Mouse (Mus musculus) gastrocnemius, postnatal 14 days (tissue): ENCODE data around the gene Grm1. TPM values are rescaled to one million over a fixed set of nuclear protein-coding genes. Genes with fewer than 3 reads are reported as not detected.
"Not testable (repeated sequence)": the region's sequence is repeated elsewhere in the genome, so short reads cannot be mapped to it uniquely, and the experiment has no call there.

ENCODE experiments used
- DNase-seq: peaks from one replicate; pipeline ENCODE4 v3.0.0; 2021; ENCODE audit warnings: mixed read lengths
- intact Hi-C: fragments of 180-260 bp; cut with DNase I; formaldehyde crosslinking; loops from one replicate; pipeline ENCODE4 v1.15.1; 2025; ENCODE audit warnings: low total_unique reads
- long read RNA-seq, 2 experiments: library from polyadenylated mRNA; stranded (forward); transcript quantifications; one replicate each; pipeline ENCODE4 v2.0.0; 2021
- total RNA-seq, 2 experiments: library from RNA; stranded (reverse); gene quantifications; 2 replicates each; pipeline ENCODE4 v1.2.3; 2021

Grm1 gene
- under 1 TPM in 1 of 2 experiments, not detected in 1; 0.04 TPM for total RNA-seq
- long read RNA-seq, experiment 1 = 0 reads
- long read RNA-seq, experiment 2 = 0 reads

DNA sequence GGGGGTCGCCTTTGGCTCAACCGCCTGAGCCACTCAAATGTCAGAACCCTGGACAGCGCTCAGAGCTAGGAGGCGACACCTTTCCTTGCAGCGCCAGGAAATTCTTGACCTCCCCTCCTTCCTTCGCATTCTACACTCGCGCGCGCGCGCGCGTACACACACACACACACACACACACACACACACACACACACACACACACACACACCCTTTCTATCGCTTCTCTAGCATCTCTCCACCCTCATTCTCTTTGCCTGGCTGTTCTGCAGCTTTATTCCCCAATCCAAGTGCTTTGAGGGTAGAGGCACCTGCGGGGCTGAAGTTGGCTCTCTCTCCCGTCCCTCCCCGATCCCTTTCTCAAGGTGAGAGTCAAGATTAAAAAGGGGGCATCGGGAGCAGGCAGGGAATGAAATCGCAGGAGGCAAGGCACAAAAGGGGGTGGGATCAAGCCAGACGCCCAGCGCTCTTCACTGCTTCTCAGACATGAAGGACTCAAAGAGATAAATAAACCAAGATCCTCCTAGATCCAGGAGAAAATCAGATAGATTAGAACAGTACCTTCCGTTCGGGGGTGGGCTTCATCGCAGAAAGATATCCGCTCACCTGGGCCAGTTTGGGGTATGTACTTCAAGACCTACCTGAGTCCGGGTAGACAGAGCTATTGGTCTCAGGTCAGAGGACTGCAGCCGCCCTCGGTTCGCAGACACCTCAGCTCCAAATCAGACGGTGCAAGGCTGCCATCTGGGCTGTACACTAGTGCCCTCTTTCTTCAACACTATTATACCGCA is at the start of gene Grm1:
Gene Grm1 (minus strand): TSS at position 746 of the 788 bp plus-strand sequence.
- intact Hi-C loops = no loop called here
- DNase-seq = no peak

DNA sequence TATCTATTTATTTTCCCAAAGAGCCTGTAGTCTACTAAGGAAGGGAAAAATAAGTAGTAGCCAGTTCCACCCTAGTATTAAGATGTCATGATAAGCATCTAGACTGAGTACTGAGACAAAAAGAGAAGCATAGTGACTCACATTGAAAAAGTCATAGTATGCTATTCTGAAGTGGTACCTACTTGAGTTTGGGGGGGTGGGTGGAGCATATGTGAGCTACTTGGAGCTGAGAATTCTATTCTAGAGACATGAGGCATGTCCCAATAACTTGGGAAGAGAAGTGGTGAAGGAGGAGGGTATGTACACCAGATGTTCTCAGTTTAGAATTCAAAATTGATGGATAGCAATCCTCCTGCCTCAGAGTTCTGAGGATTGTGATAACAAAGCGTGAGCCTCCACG is 39.6 kb upstream of the Grm1 start:
- intact Hi-C loops = no loop called here
- no peak for DNase-seq

DNA sequence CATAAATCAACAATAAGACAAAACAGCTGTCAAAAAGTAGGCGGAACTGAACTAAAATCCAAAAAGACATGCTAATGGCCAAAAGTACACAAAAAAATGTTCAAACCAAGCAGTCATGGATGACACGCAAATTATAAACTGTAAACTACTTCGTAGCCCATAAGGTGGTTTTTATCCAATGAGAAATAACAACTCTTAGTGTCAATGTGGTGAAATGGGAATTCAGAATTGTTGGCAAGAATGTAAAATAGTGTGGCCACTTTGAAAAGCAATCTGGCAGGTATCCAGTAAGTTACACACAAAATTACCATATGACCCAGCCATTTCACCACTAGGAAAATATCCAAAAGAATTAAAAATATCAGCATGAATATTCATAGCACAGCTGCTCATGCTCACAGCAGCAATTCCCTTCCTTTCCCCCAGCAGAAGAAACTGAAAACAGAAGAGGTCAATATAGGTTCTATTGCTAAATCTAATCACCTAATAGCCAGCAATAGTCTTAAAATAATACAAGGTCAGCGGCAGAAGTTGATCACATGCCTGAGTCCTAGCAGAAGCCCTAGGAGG is 16.4 kb upstream of the Grm1 start:
- intact Hi-C loops = no loop called here
- no peak for DNase-seq

DNA sequence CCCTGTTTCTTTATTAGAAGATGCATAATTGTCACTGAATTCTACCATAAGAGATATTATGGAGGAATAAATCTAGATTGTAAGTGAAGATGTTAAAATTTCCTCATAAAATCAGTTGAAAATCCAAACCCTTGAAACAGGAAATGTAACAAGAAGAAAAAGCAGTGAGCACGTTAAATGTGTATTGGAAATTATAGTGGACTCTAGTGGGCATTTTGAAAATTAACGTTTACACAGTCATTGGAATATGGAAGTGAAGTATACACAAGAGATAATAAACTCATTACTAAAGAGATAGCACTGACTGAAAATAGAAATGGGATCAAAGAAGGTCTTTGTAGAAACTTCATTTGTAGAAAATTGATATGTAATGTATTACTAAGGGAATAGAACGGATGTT is 4.2 kb upstream of the Grm1 start:
- DNase-seq = no peak
- intact Hi-C loops = no loop called here

DNA sequence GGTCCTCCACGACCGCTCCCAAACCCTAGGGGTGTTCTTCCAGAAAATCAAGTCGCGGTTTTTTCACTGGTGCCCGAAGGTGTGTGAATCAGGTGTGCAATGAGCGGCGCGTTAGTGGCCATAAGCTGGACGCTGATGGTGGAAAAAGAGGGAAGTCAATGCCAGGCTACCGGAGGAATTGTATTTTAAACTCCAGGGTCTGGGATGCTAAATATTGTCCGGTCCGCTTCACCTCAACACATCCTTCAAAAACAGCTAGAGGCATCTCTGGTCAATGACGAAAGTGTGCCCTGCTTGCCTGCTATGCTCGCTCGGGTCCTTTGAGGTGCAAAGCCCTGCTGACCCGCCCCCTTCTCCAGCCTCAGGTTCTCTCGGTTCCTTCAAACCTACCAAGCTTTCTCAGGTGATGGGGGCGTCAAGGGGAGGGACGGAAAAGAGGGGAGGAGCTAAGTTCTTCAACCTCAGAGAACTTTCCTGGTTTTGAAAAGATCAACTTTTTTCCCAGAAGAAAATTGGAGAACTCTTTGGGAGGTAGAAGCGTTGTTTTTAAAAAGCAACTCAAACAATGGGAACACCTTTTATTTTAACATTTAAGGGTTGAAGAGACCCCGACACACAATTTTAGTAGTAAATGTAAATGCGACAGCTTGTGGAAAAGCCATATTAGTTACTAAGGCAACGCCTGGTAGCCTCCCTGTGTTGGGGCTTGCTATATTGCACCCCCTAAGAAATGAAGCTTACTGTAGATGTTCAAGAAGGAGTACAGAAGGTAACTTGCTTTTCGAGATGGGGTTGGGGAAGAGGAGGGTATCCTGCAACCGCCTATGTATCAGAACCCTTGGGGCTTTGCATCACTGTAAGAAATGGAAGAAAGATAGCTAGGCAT is 1.2 kb downstream of the Grm1 start:
- no peak for DNase-seq
- intact Hi-C loops = no loop called here

DNA sequence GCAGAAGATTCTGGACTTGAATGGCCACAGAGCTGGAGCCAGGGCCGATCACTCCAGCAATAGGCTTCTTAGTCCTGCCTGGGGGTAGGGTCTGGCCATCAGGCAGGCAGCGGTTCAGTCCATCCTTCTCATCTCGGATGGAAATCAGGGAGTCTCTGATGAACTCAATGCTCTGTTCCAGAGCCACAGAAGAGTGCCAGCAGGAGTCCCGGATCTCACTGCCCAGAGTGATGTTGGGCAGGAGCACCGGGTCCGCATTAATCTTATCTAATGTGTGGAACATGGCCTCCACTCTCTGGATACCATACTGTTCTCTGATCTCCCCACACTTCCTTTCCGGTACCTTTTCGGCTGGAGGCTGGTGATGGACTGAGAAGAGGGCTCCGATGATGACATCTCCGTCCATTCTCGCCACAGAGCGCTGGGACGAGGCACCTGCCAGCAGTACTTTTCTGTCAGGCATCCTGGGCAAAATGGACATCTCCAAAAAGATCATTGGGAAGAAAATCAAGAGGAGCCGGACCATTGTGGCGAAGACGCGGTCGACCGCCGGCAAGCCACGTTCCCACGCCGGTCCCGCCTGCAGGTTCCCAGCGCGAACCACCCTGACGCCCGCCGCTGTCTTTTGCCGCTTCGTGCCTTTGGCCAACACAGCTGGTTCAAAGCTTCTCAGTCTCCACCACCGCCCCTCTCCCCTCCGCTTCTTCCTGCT is 2.0 kb downstream of the Grm1 start:
- intact Hi-C loops = no loop called here
- DNase-seq = no peak

DNA sequence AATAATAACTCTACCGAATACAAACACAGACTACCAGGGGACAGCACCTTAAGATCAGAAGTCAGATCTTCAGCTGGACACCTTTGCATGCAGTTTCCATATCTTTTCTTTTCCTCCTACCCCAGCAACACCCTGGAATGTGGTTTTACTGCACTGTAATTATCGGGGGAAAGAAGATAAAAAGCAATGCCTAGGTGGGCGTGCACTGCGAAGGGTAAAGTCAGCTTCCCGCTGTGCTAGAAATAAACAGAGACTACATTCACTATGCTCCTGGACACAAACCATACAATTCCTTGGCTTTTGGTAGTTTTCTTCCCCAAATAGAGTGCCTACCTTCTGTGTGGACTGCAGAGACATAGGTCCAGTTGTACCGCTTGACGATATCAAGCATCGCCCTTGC is 2.6 kb downstream of the Grm1 start:
- intact Hi-C loops = no loop called here
- DNase-seq = no peak

DNA sequence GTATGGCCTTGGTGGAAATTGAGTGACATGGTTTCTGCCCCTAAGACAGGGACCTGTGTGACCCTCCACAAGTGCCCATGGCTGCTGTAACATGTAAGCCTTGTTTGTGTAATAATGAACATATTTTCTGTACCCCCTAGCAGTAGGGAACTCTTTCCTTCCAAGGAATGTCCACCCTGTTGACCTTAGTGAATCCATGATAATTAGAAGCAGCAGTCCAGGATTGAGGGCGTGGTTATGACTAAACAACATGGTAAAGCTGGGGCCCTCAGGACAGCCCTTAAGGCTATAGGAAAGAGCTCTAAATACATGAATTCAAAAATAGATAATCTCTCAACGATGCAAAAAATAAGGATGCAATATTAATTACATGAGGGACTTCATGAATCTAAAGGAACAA is 17.0 kb downstream of the Grm1 start:
- DNase-seq = no peak
- intact Hi-C loops = no loop called here

DNA sequence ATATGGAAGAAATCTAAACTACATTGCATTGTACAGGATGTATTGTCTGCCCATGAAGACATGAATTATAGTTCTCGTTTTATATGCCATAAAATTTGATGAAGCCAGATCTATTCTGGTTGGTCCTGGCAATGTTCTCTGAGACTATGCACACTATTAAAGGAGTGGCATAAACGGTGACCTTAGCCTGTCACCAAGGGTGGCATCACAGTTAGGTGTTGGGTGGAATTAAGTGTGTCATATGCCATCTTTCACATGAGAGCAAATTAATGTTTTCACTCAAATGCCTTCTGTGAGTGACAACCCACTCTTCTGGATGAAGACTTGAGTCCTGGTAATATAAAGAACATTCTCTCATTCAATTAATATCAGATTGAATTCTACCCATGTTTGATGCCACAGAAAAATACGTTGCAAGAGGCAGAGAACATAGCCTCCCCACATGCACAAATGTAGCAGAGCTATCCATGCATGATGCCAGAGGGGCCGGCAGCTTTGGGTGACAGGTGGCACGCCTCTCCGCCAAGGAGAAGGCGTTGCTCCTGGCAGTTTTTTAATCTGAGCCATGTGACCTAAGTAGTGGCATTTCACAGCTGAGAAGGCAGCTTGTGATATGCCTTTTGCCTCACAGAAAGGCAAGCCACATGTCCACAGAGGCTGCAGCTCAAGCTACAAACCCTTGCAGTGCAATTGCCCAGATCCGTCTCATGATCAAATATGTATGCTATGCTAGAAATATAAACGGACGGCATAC is 20.7 kb downstream of the Grm1 start:
- DNase-seq = peak; percentile 53

DNA sequence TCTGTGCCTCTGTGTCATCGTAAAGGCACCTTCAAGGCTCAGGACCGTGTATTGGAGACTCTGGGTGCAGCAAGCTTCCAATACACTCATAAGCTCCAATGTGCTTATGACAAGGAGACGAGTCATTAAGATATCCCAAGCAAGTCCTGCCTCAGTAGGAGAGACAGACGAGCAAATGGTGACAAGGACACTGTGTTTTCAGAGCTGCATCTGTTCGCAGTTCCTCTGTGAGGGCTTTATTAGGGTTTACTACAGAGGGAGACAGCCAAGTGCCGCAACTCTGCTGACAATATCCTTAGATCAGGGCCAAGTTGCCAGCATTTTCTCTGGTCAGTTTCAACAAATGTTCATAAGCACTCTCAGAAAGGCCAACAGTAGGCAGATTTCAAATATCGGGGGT is 32.8 kb downstream of the Grm1 start:
- intact Hi-C loops = no loop called here
- no peak for DNase-seq

More for the DNA sequence above, 20.7 kb downstream of the Grm1 start:
- intact Hi-C loops = no loop called here

DNA sequence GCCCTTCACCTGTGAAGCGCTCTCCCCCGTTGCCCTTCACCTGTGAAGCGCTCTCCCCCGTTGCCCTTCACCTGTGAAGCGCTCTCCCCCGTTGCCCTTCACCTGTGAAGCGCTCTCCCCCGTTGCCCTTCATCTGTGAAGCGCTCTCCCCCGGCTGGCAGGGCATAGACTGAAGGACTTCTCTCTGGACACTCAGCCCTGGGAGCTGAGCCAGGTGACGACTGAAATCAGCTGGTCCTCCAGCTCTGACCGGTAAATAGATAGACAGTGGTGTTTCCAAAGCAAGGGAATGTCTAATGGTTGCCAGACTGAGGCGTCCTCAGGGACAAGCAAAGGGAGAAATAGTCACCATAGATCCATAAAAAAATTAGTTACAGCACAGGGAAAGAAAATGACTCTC is 36.7 kb downstream of the Grm1 start:
- DNase-seq, intact Hi-C loops: not testable (repeated sequence)

DNA sequence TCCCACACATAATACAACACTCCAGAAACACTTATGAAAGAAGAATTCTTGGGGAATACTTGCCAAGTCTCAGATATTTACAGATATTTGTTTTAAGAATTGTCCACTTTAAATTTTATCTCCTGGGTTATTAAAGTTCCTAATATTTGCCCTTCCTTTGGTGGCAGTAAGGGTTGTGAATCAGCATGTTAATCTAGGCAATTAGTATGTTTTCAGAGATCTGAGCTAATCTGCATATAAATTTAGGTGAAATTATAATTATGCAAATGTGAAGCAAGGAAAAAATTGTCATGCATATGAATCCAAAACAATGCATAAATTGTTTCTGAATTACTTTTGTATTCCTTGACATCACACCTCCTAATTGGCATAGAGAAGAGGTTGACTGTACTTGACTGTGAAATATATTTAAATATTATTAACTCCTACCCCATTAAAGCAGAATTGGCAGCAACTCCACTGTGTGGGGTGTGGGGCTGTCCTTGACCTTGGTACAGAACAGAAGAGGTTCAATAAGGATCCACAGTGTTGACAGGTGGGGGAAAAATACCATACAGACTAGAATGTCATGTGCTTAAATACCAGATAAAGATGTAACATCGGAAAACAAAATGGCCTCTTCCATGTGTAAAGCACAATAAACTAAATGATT is 37.6 kb downstream of the Grm1 start:
- intact Hi-C loops = no loop called here
- no peak for DNase-seq

DNA sequence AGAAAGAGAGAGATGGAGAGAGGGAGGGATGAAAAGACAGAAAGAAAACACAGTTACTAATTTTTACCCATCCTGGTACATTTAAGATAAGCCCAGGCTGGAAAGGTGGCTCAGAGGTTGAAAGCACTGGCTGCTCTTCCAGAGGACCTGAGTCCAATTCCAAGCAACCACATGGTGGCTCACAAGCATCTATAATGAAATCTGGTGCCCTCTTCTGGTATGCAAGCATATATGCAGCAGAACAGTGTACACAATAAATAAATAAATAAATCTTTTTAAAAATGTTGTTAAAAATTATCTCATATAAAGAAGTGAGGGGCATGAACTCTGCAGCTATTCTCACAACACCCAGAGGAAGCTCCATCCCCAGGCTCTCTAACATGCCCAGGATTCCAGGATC is 42.8 kb downstream of the Grm1 start:
- intact Hi-C loops = no loop called here
- no peak for DNase-seq

DNA sequence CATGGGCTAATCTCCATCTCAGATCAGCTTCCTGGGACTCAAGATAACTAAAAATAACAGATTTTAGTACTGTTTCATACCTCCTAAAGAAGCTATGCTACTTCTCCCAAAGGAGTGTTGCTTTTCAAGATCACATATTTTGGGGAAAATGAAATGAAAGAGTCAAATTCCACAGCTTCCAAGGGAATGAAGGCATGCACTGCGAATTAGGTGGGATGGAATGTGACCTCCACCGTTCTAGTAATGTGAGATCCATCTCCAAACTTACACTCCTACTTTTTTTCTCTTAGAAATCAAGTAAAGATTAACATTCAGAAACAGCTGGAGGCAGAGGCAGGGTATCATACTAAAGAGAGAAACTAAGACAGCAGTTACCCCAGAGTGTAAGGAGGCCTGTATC is 49.9 kb downstream of the Grm1 start:
- no peak for DNase-seq
- intact Hi-C loops = no loop called here

DNA sequence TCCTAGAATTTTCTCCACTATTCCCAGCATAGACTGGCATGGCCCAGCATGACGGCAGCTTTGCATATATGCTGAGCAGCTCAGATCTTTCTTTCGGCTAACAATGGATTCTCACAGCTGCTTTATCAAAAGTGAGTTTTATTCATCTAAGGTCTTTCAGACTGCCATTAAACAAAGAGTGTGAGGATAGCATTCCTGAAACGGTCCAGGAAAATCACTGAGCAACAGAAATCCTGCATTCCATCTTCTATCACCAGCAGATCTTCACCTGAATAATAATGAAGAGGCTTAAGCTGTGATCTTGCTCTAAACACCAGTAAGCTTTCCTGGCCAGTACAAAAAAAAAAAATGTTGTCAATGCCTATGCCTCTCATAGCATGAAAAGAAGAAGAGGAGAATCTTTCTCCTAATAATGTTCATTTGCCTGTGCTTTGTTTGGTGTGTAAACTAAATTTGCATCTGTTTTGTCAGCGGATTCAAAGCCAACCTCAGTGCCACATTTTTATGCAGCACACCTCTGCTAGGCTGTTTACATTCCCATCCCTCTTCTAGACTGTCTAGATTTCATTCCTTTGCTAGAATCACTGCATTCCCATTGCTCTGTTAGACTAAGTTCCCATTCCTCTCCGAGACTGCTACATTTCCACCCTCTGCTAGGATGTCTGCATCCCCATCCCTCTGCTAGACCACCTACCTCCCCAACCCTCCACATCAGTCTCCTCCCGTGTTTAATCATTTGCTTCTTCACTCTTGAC is 56.2 kb downstream of the Grm1 start:
- DNase-seq = no peak
- intact Hi-C loops = no loop called here

DNA sequence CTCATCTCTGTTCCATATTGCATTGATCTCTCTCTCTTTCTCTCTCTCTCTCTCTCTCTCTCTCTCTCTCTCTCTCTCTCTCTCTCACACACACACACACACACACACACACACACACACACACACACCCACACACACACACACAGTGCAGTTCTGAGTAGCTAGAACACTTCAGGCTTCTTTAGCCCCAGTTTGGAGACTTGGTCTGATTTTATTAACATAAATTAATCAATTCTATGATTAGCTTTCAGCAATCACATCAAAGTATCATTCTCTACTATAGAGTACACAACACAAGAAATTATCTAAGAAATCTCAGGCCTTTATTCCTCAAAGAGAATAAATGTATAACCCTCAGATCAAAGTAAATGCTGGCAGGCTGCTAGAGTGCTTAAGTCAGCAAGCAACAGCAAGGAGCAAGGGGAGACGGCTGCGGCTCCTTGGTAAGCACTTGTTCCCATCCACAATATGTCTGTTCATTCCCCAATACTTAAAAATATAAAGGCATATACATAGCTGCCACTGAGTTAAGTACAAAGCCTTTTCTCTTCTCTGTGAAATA is 63.1 kb downstream of the Grm1 start:
- intact Hi-C loops = no loop called here
- no peak for DNase-seq

DNA sequence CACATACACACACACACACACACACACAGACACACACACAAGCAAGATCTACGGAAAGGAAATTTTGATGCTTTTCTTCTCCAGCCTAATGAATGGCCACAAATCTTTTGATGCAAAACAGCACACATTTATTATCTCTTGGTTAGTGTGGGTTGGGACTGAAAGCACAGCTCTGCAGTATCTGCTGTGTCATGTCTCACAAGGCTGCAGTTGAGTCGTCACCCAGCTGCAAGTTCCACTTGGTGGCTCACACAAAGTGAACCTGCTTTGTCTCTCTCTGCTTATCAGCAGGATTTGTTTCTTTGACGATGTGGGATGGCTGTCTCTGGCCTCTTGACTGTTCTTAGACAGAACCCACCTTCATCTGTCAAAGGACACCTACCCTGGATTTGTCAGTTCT is 68.5 kb downstream of the Grm1 start:
- intact Hi-C loops = no loop called here
- DNase-seq = no peak

DNA sequence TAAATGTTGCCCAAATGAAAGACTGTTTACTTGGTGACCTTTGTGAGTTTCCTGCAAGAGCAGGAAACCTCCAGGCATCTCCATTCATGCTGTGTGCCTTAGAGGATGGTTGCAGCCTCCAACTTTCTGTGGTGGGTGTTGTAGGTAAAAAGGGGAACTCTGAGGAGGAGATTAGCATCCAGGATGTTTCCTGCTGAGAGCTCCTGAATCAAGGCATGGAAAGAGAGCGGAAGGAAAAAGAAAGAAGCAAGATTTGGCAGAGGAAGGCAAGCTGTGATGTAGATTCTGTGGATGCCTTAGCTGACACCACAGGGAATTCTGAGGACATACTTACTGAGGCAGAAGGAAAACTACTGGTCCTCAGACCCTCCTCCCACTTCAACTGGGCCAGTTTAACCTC is 85.4 kb downstream of the Grm1 start:
- intact Hi-C loops = no loop called here

More for the DNA sequence above, 85.4 kb downstream of the Grm1 start:
- no peak for DNase-seq
